Mouse (Mus musculus): ENCODE measurements around the gene Stx11. TPM values are rescaled to one million over a fixed set of nuclear protein-coding genes. Genes with fewer than 3 reads are reported as not detected.
"Not testable (repeated sequence)": the region's sequence is repeated elsewhere in the genome, so short reads cannot be mapped to it uniquely, and the experiment has no call there.

Gene Stx11
- polyA plus RNA-seq, 1 experiment from 2014 or later = 11.9 TPM

DNA sequence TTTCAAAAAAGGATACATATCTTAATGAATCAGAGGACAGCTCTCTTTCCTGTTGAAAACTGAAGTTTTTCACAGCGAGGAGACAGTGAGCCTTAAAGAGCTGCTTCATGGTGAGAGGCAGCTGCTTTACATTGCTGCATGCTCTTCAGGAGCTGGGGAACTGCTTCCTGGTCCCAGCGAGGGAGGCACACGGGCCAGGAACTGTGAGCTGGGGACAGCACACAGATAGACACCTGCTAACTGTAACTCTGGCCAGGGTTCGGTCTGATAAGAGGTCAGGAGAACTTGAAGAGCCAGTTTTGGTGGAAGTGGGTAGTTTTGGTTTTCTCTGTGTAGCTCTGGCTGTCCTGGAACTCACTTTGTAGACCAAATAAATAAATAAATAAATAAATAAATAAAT is 12.7 kb downstream of the Stx11 start:
- H3K9me3 ChIP-seq (ENCODE audit: low read length); H3K4me2 ChIP-seq (ENCODE audit: low read depth, low read length); H3K4me1 ChIP-seq (ENCODE audit: insufficient read depth); H3K4me3 ChIP-seq (ENCODE audit: low read depth, low read length); H3K9ac ChIP-seq (replicated peaks); H3K27me3 ChIP-seq (ENCODE audit: insufficient read depth, low read length); H3K36me3 ChIP-seq (replicated peaks; ENCODE audit: insufficient read depth, low read length); H3K27ac ChIP-seq (ENCODE audit: low read depth): not testable (repeated sequence)
- peak; percentile 92 for TF ChIP-seq EP300 (IDR thresholded peaks at IDR 0.05; ENCODE audit: low read depth)
- ATAC-seq = peak; percentile 96
- DNase-seq = peak; percentile 42
- whole genome bisulfite sequencing (ENCODE audit: insufficient replicate concordance) = 51% methylated on average over 4 of the region's 4 CpGs

GRCm38 (mm10) chr10:12949299-12949698 is 14.8 kb downstream of the Stx11 start:
- 63% methylated on average over 7 of the region's 7 CpGs for WGBS (ENCODE audit: insufficient replicate concordance)
- no peaks in the 10 kb centered on the region for H3K27me3 ChIP-seq (ENCODE audit: insufficient read depth, low read length)
- no peak overlapping the region for H3K4me2 ChIP-seq (ENCODE audit: low read depth, low read length)
- no peaks in the 10 kb centered on the region for H3K9me3 ChIP-seq (ENCODE audit: low read length)
- no peaks in the 10 kb centered on the region for H3K36me3 ChIP-seq (replicated peaks; ENCODE audit: insufficient read depth, low read length)
- no peak overlapping the region for H3K9ac ChIP-seq (replicated peaks)
- ATAC-seq (no peak), DNase-seq (no peak)
- no peak overlapping the region for H3K27ac ChIP-seq (ENCODE audit: low read depth)
- no peaks in the 10 kb centered on the region for H3K4me1 ChIP-seq (ENCODE audit: insufficient read depth)
- H3K4me3 ChIP-seq (ENCODE audit: low read depth, low read length) = no peak overlapping the region
- TF ChIP-seq EP300 (IDR thresholded peaks at IDR 0.05; ENCODE audit: low read depth) (no peak), CTCF (IDR thresholded peaks at IDR 0.05; ENCODE audit: low read depth) (no peak)

DNA sequence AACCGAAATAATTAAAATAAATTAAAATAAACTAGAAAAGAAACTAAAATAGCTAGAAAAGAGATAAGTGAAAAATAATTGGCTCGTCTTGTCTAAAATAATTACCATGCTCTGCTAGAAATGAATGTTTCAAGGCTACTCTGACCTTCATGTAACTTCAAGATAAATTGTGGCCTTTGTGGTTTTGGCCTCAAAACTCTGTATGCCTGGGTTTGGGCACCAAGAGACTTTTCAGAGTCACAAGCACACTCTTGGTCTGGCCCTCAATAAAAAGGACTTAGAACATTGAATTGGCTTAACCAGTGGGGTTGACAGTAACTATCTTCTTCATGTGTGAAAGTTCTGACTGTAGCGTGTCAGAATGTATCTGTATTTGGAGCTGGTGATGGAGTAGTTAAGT is 16.5 kb downstream of the Stx11 start:
- no peak for ATAC-seq
- Histone ChIP-seq H3K36me3 (replicated peaks; ENCODE audit: insufficient read depth, low read length) (no peaks in the 10 kb centered on the region), H3K4me1 (ENCODE audit: insufficient read depth) (no peaks in the 10 kb centered on the region), H3K9ac (replicated peaks) (no peak overlapping the region), H3K9me3 (ENCODE audit: low read length) (no peaks in the 10 kb centered on the region), H3K27me3 (ENCODE audit: insufficient read depth, low read length) (no peaks in the 10 kb centered on the region), H3K27ac (ENCODE audit: low read depth) (no peak overlapping the region), H3K4me3 (ENCODE audit: low read depth, low read length) (no peak overlapping the region), H3K4me2 (ENCODE audit: low read depth, low read length) (no peak overlapping the region)
- no peak for TF ChIP-seq CTCF (IDR thresholded peaks at IDR 0.05; ENCODE audit: low read depth)
- no peak for TF ChIP-seq EP300 (IDR thresholded peaks at IDR 0.05; ENCODE audit: low read depth)
- DNase-seq = no peak
- WGBS (ENCODE audit: insufficient replicate concordance) = 71% methylated on average over 3 of the region's 3 CpGs

GRCm38 (mm10) chr10:12941018-12941761 is 22.9 kb downstream of the Stx11 start:
- ATAC-seq = no peak
- Histone ChIP-seq H3K4me1 (ENCODE audit: insufficient read depth) (peaks cover 2% of the 10 kb centered on the region; the same call in 1 of the 2 replicates), H3K27me3 (ENCODE audit: insufficient read depth, low read length) (peaks cover 17% of the 10 kb centered on the region), H3K36me3 (replicated peaks; ENCODE audit: insufficient read depth, low read length) (peaks cover 5% of the 10 kb centered on the region), H3K27ac (ENCODE audit: low read depth) (no peak overlapping the region), H3K9me3 (ENCODE audit: low read length) (no peaks in the 10 kb centered on the region), H3K9ac (replicated peaks) (no peak overlapping the region), H3K4me2 (ENCODE audit: low read depth, low read length) (peak overlapping the region; percentile 57), H3K4me3 (ENCODE audit: low read depth, low read length) (peak overlapping the region; percentile 26; the same call in 1 of the 2 replicates)
- TF ChIP-seq CTCF (IDR thresholded peaks at IDR 0.05; ENCODE audit: low read depth) = no peak
- no peak for TF ChIP-seq EP300 (IDR thresholded peaks at IDR 0.05; ENCODE audit: low read depth)
- no peak for DNase-seq
- 27% methylated on average over 63 of the region's 63 CpGs for WGBS (ENCODE audit: insufficient replicate concordance)

- H3K4me3 ChIP-seq (ENCODE audit: low read depth, low read length) = no peak overlapping the region
- peaks cover 5% of the 10 kb centered on the region for H3K36me3 ChIP-seq (replicated peaks; ENCODE audit: insufficient read depth, low read length)
- no peaks in the 10 kb centered on the region for H3K9me3 ChIP-seq (ENCODE audit: low read length)
- H3K4me1 ChIP-seq (ENCODE audit: insufficient read depth) = peaks cover 2% of the 10 kb centered on the region; the same call in 1 of the 2 replicates
- ATAC-seq = no peak
- no peak overlapping the region for H3K9ac ChIP-seq (replicated peaks)
- H3K4me2 ChIP-seq (ENCODE audit: low read depth, low read length) = no peak overlapping the region
- 75% methylated on average over 2 of the region's 2 CpGs for WGBS (ENCODE audit: insufficient replicate concordance)
- no peak overlapping the region for H3K27ac ChIP-seq (ENCODE audit: low read depth)
- peaks cover 17% of the 10 kb centered on the region for H3K27me3 ChIP-seq (ENCODE audit: insufficient read depth, low read length)
- TF ChIP-seq CTCF (IDR thresholded peaks at IDR 0.05; ENCODE audit: low read depth) (no peak), EP300 (IDR thresholded peaks at IDR 0.05; ENCODE audit: low read depth) (no peak)
- no peak for DNase-seq
Observed at GRCm38 (mm10) chr10:12938763-12939162, 25.3 kb downstream of the Stx11 start.

DNA sequence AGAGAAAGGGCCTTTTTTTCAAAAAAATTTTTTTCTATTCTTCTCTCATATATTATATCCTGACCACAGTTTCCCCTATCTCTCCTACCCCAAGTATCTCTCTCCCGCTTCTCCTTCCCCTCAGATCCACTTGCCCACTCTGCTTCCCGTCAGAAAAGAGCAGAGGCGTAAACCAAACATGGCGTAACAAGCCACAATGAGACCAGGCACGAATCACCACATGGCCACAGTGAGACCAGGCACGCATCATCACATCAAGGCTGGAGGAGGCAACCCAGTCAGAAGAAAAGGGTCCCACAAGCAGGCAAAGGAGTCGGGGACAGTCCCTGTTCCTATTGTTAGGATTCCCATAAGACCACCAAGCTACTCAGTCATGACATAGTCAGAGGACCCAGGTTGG is 28.0 kb downstream of the Stx11 start:
- Histone ChIP-seq H3K9ac (replicated peaks) (no peak overlapping the region), H3K36me3 (replicated peaks; ENCODE audit: insufficient read depth, low read length) (peaks cover 5% of the 10 kb centered on the region; the same call in 1 of the 2 replicates), H3K4me3 (ENCODE audit: low read depth, low read length) (no peak overlapping the region), H3K4me2 (ENCODE audit: low read depth, low read length) (no peak overlapping the region), H3K9me3 (ENCODE audit: low read length) (no peaks in the 10 kb centered on the region), H3K27ac (ENCODE audit: low read depth) (no peak overlapping the region), H3K4me1 (ENCODE audit: insufficient read depth) (peaks cover 5% of the 10 kb centered on the region; the same call in 1 of the 2 replicates), H3K27me3 (ENCODE audit: insufficient read depth, low read length) (peaks cover 8% of the 10 kb centered on the region)
- WGBS (ENCODE audit: insufficient replicate concordance) = 56% methylated on average over 7 of the region's 7 CpGs
- TF ChIP-seq CTCF (IDR thresholded peaks at IDR 0.05; ENCODE audit: low read depth) (no peak), EP300 (IDR thresholded peaks at IDR 0.05; ENCODE audit: low read depth) (no peak)
- DNase-seq (no peak), ATAC-seq (no peak)

Data from liver, postnatal 0 days (tissue).